Mouse (Mus musculus) left cerebral cortex, adult 9 months (tissue): ENCODE results near the gene Elf5.

Experiments
- DNase-seq, 2 experiments: peaks; one replicate each; pipeline ENCODE4 v3.0.0; 2022; ENCODE audit warnings: low spot score in 2 of 2

Elf5 gene

DNA sequence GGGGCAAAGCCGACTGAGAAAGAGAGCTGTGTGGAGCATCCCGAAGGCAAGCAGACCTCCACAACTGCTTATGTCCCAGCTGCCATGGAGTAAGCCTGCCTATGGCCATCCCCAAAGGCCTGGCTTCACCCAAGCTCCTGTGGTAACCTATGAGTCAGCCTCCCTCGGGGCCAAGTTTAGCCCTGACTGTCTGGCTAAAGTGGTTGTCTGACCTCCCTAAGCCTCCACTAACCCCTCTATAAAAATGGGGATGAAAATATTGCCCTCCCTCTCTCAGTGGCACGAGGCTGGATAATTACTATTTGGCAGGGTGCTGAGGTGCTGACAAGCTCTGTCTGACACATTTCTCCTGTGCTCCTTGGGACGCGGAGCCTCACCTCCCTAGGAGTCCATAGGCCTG is at the start of gene Elf5:
Gene Elf5, plus strand, starts transcription at position 341 of the 400 bp plus-strand sequence.
- DNase-seq: no peak

DNA sequence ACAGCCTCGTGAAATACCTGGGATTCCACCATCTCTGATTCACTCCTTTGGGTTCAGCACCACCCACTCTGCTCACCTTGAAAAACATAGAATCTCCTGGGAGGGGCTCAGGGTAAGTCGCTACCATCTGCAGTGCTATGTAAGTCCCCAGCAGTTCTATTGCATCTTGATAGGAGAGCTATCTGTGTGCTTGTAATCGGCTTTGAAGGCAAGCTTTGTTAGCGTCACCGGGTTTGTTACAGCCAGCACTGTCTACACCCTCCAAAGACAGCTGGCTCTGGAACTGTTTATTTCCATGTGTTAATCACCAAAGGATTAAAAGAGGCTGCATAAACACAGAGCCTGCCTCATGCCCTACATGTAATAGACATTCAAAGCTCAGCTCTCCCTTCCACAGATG is 38.9 kb upstream of the Elf5 start:
- DNase-seq: no peak

DNA sequence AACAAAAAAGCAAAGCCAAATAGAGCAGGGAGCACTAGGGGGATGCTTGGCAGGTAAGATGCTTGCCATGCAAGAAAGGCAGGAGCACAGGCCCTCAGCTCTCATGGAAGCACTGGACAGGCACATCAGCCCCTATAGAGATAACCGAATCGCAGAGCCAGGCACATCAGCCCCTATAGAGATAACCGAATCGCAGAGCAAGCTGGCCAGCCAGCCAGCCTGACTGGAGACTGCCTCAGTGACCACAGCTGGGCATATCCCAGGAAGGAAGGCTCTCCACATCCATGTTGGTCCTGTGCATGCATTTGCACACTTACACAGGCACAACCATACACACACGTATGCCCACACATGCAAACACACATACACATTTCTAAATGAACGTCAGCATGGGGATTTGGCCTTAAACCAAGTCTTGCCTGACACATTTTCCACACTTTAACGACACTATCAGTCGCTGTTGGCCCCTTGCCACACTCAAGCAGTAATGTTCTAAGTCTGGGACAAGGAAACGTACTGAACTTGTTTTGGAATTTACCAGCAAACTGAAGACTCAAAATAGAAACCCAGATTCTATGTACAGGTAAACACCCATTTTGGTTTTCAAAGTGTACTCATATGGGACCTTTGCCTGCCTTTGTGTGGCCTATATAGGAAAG is 31.9 kb upstream of the Elf5 start:
- DNase-seq: no peak

DNA sequence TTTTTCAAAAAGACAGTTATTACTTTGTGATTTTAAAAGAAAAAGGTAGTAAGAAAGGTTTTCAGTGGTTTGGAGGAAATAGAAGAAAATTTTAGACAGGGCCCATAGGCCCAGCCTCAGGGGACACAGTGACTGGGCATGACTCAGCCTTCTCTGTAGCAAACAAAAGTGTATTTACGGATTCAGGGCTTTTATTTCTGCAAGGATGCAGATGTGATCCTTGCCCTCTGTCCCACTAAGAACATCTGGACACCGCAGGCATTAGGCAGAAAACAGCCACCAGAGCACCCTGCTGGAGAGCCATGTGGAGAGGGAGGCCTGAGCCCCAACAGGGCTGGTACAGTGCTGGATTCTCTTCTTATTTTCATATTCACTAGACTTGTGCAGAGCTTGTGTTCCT is 29.3 kb upstream of the Elf5 start:
- DNase-seq: no peak

DNA sequence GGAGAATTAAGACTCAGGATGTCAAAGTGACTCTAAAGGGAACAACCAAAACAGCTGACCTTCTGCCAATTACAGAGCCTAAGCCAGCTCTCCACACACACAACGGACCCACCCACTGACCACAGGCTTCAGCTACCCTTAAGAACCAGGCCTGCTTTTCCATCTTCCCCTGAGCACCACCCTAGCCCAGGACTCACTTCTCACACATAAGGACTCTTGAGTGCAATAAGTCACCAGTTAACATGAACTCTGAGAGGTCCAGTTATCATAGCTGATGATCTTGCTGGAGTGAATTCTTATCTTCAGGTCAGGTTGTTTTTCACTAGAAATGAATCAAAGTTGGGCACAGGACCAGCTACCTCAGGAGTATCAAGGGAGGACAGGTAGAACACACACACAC is 23.6 kb upstream of the Elf5 start:
- DNase-seq: no peak

DNA sequence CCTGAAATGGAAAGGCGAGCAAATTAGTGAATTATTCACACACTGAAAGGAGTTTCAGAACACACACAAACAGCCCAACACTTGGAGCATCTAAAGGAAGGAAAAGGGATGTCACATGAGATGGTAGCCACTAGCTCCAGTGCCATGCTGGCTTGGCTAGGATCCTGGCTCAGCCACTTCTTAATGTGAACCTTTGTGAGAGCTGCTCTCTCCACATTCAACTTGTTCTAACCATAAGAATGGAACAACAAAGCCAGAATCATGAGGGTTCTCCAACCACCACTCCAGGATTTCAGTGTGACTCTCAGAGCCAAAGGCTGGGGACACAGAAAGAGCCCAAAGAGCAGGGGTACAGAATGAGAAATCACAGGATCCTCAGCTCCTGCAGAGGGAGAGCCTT is 23.2 kb upstream of the Elf5 start:
- no peak for DNase-seq

DNA sequence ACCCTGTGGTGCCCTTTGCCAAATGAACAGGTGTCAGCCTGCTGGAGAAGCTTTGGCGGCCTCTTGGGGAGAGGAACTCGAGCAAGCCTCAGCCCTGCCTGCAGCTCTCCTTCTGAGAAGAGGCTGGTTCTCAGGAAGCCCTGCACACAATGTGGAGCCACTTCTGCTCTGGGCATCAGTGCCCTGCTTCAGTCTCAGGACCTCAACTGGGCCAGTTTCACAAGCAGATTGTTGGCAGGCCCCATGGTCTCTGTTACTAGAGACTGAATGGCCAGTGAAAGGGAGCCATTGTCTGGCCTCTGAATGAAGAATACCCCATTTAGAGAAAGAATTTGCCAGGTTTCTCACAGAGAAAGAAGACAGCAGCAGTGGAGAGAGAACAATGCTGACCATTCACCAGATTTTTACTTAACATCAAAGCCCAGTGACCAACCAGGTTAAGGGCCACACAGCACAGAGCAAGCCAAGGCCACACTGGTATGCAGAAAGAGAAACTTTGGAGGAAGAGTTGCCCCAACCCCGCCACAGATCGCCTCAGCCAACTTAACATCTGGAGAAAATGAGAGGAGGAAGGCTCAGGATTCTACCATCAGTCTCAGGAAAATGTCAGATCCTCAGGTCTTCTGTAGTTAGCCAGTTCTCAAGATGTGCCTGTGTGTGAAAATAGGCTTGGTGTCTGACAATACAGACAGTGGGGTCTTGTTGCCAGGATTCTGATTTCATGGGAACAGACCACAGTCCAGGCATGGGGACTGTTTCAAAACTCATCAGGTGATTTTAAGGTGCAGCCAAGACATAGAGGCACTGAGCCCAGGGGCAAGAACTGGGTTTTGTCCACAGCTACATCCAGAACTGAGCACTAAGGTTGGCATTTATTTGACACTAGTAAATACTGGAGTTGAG is 21.2 kb upstream of the Elf5 start:
- peak; percentile 58 to 60 for DNase-seq

DNA sequence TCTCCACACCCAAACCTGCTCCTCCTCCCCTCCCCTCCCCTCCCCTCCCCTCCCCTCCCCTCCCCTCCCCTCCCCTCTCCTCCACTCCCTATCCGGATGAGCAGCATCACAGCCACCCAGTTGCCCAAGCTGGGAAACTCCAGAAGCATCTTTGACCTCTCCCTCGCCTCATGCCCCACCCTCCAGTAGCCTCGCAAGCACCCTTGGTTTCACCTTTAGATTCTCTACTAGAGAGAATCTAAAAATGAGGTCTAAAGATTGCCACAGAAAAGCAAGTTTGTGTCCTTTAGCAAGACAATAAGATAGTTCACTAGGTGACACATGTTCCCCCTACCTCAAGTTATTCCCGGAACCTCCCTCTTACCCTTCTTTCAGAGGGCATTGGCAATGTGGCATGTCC is 19.9 kb upstream of the Elf5 start:
- no peak for DNase-seq

DNA sequence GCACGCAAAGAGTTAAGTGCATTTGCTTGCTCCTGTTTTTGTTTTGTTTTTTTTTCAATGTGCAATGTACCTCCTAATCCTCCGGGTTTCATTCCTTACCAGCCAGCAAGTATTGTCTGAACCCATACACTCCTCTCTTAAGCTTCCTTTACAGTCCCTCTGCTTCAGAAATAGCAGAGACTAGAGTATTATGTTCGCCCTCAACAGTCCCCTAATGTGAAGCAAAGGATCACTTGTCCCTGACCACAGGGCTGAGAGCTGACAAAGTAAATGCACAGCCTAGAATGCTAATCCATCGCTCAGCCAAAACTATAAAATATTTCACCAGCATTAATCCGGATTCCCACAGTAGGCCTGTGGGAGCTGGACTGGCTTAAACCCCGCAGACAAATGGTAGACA is 13.4 kb upstream of the Elf5 start:
- DNase-seq: no peak

DNA sequence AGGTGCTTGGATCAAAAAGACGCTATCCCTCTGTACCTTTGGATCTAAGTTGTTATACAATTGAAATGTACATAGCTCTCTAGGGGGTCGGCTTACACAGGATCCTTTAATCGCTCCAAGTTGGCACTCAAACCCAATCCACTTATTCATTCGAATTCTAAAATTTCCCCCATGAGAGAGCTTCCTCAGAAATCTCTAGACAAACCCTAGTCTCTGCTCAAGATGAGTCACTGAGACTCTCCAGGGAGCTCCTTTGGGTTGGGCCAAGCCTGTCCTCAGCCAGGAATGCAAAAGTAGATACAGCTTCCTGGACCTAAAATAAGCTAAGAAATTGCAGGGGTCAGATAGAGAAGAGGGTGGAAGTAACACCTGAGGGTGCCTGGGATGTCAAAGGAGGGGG is 10.8 kb upstream of the Elf5 start:
- DNase-seq: no peak

DNA sequence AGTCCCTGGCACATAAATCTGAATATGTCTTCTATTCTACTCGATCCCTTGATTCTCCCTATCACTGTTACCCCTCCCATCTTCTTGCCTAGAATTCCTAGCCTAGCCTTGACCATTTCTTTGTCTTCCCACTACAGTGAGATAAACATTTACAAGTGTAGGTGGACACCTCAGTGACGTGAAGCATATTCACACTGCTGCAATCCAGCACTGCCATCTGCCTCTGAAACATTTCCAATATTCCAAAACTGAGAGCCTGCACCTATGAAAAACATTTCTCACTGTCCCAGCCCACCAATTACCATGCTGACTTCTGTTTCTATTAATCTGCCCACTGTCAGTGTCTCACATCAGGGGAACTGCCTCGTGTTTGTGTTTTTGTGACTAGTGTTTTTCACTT is 5.2 kb upstream of the Elf5 start:
- no peak for DNase-seq

DNA sequence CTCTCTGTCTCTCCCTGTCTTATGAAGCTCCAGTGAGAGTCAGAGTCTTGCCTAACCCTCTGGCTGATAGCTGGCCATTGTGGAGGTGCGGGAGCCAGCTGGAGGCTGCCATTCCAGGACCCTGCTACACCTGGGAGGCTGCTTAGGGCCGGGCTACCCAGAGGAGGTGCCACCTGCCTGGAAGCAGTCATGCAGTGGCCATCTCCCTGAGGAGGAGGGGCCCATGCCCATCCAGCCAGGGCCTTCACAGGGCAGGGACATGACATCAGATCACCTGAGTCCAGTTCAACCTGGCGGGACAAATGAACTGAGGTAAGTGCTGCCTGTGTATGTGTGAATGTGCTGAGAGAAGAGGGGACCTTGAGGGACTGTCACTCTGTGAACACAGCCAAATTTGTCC is 328 bp downstream of the Elf5 start:
- no peak for DNase-seq

DNA sequence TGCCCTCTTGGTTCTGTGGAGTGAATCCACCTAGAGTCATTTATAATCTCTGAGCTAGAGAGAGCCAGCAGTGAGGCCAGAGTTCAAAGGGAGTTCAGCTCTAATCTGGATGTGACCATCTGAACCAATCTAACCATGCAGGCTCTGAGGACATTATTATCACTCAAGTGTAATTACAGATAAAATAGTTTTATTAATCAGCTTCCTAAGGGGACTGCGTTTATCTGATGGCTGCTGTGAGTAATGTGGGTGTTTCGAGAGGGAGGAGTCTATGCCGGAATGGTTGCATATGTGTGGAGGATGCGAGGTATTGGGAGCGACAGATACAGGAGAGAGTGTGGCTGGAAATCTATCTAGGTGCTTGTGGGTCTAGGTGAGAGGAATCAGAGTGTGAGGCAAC is 1.9 kb downstream of the Elf5 start:
- no peak for DNase-seq

DNA sequence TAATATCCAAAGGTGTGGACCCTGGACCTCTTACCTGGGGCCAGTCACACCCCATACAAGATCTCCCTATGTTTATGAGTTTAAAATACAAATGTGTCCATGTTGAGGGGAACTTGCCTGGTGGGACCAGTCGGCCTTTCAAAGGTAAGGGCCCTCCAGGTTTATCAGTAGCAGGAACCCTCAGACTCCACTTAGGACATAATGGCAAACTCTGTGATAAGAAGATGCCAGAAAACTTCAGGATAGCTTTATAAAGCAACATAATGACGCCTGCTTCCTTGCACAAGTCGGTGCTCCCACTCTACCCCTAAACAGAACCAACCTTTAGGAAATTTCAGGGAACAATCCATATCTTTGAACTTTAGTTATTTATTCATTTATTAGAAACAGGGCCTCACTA is 4.3 kb downstream of the Elf5 start:
- DNase-seq: no peak

DNA sequence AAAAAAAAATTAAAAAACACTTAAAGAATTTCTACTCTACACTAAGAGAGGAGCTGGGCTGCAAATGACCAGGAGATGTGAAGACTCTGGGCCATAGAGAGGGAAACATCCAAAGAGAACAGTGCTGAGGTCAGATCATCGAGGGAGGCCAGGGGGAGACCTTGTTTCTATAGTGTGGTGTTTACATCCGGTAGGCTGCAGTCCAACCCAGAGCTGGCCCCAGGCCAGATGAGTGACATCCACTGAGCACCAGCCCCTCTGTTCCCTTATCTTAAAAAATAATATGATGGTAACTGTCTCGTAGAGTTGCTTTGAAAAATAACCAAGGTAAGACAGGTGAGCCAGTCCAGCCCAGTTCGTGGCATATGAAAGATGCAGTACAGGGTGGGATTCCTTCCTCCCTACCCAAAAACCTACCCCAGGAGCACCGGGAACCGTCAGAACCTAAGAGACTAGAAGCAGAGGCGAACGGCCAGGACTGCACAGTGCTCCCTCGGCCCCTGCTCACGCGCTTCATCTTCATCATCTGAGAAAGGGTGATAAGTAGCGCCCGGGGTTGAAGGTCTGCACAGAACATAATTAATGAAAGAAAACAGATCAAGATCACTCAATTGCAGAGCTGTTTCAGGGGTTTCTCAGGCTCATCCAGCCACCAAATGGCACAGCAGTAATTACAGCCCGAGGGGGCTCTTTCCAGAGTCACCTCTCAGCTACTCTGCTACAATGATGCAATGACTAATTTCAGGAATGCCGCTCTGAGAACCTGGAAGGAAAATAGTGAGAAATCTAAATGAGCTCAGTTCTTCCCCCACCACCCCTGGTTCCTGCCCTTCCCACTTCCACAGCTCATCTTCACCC is 9.4 kb downstream of the Elf5 start:
- DNase-seq: no peak

DNA sequence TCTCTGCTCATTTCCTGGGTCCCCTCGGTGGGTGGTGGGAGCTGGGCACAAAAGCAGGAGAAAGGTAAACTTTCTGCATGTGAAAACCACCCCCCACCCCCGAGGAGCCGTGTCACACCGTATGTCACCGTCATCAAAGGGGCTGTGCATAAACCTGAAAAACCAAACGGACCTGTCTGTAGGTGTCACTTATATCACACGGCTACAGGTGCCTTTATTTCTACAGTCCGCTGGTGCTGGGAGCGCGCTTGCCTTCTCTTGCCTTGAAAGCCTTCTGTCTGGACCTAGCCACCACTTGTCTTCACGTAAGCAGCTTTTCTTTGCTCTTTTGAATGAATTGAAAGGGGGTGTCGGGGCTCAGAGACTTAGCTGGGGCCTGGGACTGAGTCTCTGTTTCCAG is 12.4 kb downstream of the Elf5 start:
- no peak for DNase-seq

DNA sequence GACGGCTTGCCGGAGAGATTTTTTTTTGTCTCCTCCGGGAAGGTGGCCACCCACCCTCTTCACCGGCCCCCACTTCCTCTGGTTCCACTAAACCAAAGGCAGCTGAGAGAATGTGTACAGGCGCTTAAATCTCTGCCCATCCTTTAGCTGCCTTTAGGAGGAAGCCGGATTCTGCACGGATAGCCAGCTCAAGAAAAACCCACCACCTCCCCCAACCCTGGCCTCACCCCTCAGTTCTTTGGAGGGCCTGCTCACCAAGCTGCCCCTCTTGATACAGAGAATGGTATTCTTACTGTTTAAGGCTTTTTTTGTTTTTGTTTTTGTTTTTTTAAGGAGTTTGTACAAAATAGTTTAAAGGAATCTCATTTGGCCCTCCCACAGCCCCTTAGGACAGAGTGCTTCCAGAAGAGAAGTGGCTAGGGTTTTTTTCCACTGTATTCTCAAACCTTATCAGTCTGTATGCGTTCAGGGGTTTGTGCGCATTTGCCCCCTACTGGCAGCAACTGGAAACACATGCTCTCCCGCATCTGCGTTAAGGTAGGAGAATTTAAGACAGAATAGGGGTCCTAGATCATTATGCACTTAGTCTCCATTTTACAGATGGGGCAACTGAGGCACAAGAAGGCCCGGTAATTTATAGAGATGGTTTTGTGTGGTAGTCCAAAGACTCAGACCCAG is 13.0 kb downstream of the Elf5 start:
- DNase-seq: peak in 1 of 2 experiments; percentile 78

DNA sequence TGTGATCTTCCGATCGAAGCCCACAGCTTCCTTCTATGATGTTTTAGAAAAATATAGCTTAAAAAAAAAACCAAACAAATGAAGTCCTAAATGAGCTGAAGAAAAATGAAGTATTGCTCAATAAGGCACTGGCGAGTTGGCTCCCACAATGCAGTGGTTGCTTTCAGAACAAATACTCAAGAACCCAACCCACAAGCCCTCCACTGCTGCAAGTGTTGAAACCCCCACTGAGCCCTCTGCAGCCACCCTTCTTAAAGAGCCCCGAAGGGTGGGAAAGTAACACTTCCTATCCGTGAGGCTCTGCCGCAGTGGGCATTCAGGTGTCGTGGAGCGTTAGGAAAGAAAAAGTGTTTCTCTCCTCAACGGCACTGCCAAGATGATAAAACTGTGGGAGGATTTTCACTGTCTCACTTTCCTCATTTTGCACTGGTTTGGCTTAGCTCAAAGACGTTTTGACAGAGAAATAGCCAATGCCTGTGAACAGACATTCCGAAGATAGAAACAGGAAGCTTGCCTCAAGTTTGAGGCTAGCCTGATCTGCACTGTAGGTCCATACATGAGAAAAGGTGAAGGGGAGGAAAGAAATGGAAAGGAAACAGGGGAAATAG is 14.1 kb downstream of the Elf5 start:
- no peak for DNase-seq

DNA sequence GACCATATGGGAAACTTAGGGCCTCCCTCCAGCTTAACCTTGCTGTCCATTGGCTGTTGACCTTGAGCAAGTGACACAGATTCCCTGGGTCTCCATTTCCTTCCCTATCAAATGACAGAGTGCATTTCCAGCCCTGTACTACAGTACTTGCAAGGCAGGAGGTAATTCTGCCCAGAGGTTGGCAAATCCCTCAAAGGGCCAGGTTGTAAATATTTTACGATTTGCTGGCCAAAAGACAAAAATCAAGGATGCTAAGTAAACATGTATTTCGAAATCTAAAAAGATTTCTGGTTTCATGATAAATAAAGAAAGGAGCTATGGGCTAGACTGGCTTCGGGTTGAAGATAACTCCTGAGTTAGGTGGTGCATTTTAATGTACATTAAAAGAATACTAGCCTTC is 16.9 kb downstream of the Elf5 start:
- no peak for DNase-seq

DNA sequence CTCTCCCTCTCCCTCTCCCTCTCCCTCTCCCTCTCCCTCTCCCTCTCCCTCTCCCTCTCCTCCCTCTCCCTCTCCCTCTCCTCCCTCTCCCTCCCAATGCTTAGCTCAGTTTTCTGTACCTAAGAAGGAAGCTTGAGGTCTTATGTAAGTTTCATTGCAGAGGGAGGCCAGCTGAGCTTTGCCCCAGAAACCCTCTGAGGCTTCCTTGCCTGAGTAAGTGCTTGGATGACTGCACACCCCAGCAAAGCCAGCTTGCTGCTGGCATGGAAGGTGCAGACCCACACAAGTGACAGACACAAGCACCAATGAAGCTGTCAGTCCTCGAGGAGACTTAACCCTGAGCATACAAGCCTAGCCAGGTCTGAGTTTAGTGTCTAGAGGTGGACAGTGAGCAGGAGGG is 19.2 kb downstream of the Elf5 start:
- no peak for DNase-seq

DNA sequence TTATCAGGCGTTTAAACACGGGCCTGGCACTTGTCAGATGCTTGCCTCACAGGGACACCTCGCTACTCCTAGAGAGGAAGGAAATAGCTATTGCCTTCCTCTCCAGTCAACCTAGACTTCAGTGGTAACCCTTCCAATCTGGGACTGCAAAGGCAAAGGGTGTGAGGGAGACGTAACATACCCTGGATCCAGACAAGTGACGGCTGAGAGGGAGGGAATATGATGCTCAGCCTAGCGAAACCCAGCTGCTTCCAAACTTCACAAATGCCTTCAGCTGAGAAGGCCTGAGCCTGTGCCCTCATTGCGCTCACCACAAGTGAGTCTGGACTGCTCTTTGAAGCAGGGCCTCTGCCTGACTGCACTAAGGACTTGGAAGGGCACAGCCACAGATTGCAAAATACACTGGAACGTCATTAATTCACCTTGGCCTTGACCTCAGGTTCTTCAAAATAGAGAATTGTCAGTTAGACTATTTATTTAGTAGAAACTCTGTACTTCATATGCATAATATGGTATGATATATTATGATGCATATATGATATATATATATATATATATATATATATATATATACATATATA is 21.3 kb downstream of the Elf5 start:
- DNase-seq: no peak
